Mouse (Mus musculus) thymus, postnatal 36 days (tissue): ENCODE data around the gene Nos1.

ENCODE experiments used
- DNase-seq, 2 experiments: peaks; one replicate each; pipeline ENCODE4 v3.0.0; 2022; ENCODE audit warnings: mixed read lengths in 2 of 2

The Nos1 gene

GRCm38 (mm10) chr5:118004619-118005018, 223.8 kb downstream of the Nos1 start:
- peak; percentile 68 to 72 for DNase-seq

GRCm38 (mm10) chr5:118005728-118006127, 224.9 kb downstream of the Nos1 start:
- no peak for DNase-seq

GRCm38 (mm10) chr5:118008344-118008743, 227.5 kb downstream of the Nos1 start:
- no peak for DNase-seq
